Mouse (Mus musculus): ENCODE data around the gene Psmb10.
A peak's percentile ranks its signal among the peaks of the same experiment; 100 is the strongest.

Gene Psmb10

GRCm38 (mm10) chr8:105937496-105938305, 543 bp downstream of the Psmb10 start:
- DNase-seq (ENCODE audit: low spot score in 2 of 2): peak in 1 of 2 experiments; percentile 31

- DNase-seq (ENCODE audit: low spot score in 2 of 2): peak; percentile 57 to 75
Measured at GRCm38 (mm10) chr8:105936866-105937475, 1.3 kb downstream of the Psmb10 start.

GRCm38 (mm10) chr8:105935863-105936603, 2.2 kb downstream of the Psmb10 start:
- DNase-seq (ENCODE audit: low spot score in 2 of 2): no peak

- DNase-seq (ENCODE audit: low spot score in 2 of 2): no peak
Measured at GRCm38 (mm10) chr8:105935105-105935504, 3.1 kb downstream of the Psmb10 start.

- no peak for DNase-seq (ENCODE audit: low spot score in 2 of 2)
Measured at GRCm38 (mm10) chr8:105933762-105934161, 4.5 kb downstream of the Psmb10 start, which contains the start of gene Ctrl. Gene Ctrl, minus strand, starts transcription at chr8:105933862.

GRCm38 (mm10) chr8:105932525-105932924, 5.7 kb downstream of the Psmb10 start:
- DNase-seq (ENCODE audit: low spot score in 2 of 2): no peak

- no peak for DNase-seq (ENCODE audit: low spot score in 2 of 2)
Measured at GRCm38 (mm10) chr8:105931271-105931670, 7.0 kb downstream of the Psmb10 start.

GRCm38 (mm10) chr8:105930602-105931001, 7.6 kb downstream of the Psmb10 start:
- peak; percentile 75 to 91 for DNase-seq (ENCODE audit: low spot score in 2 of 2)

- no peak for DNase-seq (ENCODE audit: low spot score in 2 of 2)
Measured at GRCm38 (mm10) chr8:105925123-105925522, 13.1 kb downstream of the Psmb10 start.

- DNase-seq (ENCODE audit: low spot score in 2 of 2): no peak
Measured at GRCm38 (mm10) chr8:105919390-105919789, 18.9 kb downstream of the Psmb10 start.

- DNase-seq (ENCODE audit: low spot score in 2 of 2): no peak
Measured at GRCm38 (mm10) chr8:105900941-105901616, 37.2 kb downstream of the Psmb10 start.

GRCm38 (mm10) chr8:105900180-105900940, 37.9 kb downstream of the Psmb10 start, which contains the start of gene Pskh1:
Gene Pskh1, plus strand, starts transcription at chr8:105900441.
- DNase-seq (ENCODE audit: low spot score in 2 of 2): peak; percentile 86 to 92

GRCm38 (mm10) chr8:105897801-105898480, 40.3 kb downstream of the Psmb10 start:
- no peak for DNase-seq (ENCODE audit: low spot score in 2 of 2)

- peak in 1 of 2 experiments; percentile 13 for DNase-seq (ENCODE audit: low spot score in 2 of 2)
Measured at GRCm38 (mm10) chr8:105893339-105893738, 44.9 kb downstream of the Psmb10 start, which contains the start of gene Nrn1l. Gene Nrn1l, plus strand, starts transcription at chr8:105893567.

GRCm38 (mm10) chr8:105892432-105892831, 45.8 kb downstream of the Psmb10 start:
- peak in 1 of 2 experiments; percentile 15 for DNase-seq (ENCODE audit: low spot score in 2 of 2)

GRCm38 (mm10) chr8:105890870-105891269, 47.4 kb downstream of the Psmb10 start:
- DNase-seq (ENCODE audit: low spot score in 2 of 2): no peak

GRCm38 (mm10) chr8:105889756-105890465, 48.3 kb downstream of the Psmb10 start:
- no peak for DNase-seq (ENCODE audit: low spot score in 2 of 2)
